In the genomic region with DNA sequence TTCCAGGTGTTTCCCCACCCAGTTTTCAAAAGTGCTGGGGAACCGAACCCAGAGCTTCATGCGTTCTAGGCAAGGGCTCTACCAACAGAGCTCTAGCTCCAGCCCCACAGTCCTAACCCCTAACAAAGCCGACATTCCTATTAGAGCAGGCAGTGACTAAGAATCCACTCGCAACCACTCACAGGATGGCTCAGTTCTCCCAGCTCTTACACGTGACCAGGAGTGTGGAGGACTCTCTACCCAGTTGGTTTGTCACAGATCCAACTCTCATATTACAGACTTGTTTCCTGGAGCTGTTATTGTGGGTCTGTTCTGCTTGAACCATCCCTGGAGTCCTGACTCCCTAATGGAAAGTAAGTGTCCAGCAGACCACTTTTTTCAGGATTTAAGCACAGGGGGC, we compare ENCODE assay signal across 30 mouse cellular contexts. TPM values are rescaled to one million over a fixed set of nuclear protein-coding genes. Genes with fewer than 3 reads are reported as not detected.
DNase-seq lines count a peak whose midpoint lies in the region; ATAC-seq and TF ChIP-seq lines count a peak whose summit lies in the region.
"Had no signal": no experiment of that assay in that cellular context is flagged by ENCODE, and none has a peak within 500 bp of the region (broad histone marks: within the 10 kb centered on the region; RNA-seq: fewer than 3 reads in every experiment).

No protein-coding gene starts in this region.

- no peak for TF ChIP-seq EP300 in heart, adult 2 months (IDR thresholded peaks at IDR 0.05; ENCODE audit: insufficient read depth, low read depth, low read length)

- H3ac ChIP-seq in myocyte (ENCODE audit: control insufficient read depth, insufficient read length): no peak overlapping the region

- H3K9ac ChIP-seq in heart, adult 2 months (ENCODE audit: low read depth, low read length): no peak overlapping the region
- H3K9ac ChIP-seq in lung, embryonic 16.5 days (ENCODE audit: low read length): no peak overlapping the region
- H3K9ac ChIP-seq in hindbrain, postnatal 0 days (replicated peaks; ENCODE audit: low read length): no peak overlapping the region
- H3K9ac ChIP-seq: embryonic facial prominence, embryonic 13.5 days; forebrain, embryonic 12.5 days; forebrain, postnatal 0 days; heart, embryonic 15.5 days; hindbrain, embryonic 14.5 days; liver, embryonic 14.5 days; lung, embryonic 14.5 days; midbrain, embryonic 12.5 days; neural tube, embryonic 13.5 days; stomach, embryonic 15.5 days had no signal

- WGBS in heart, adult 2 months: 38% methylated on average over 5 of the region's 5 CpGs
- WGBS in lung, embryonic 16.5 days: 72% methylated on average over 5 of the region's 5 CpGs
- 58% methylated on average over 5 of the region's 5 CpGs for WGBS in lung, adult 2 months
- WGBS in kidney, adult 2 months: 82% methylated on average over 5 of the region's 5 CpGs
- WGBS in hindbrain, postnatal 0 days: 87% methylated on average over 5 of the region's 5 CpGs

- TF ChIP-seq CTCF in heart, adult 2 months (IDR thresholded peaks at IDR 0.05): no peak
- no peak for TF ChIP-seq CTCF in lung, adult 2 months (IDR thresholded peaks at IDR 0.05; ENCODE audit: insufficient read depth, low read length)
- no peak for TF ChIP-seq CTCF in kidney, adult 2 months (conservative IDR thresholded peaks at IDR 0.05; ENCODE audit: insufficient read depth, insufficient read length, low read depth, low read length)
- TF ChIP-seq CTCF in hindbrain, postnatal 0 days (IDR thresholded peaks at IDR 0.05; ENCODE audit: low read depth): no peak

- no peak for DNase-seq in heart, adult 2 months
- DNase-seq in heart, postnatal 14 days: no peak
- DNase-seq in lung, adult 2 months: no peak
- DNase-seq in NIH3T3 (ENCODE audit: low read depth): peak; percentile 53
- DNase-seq in kidney, adult 2 months: no peak
- DNase-seq in hindbrain, postnatal 0 days (ENCODE audit: low spot score): no peak
- DNase-seq: adrenal gland, adult 2 months; adrenal gland, postnatal 36 days; cerebellum, adult 9-11 months; embryo, embryonic 11 days; forebrain, postnatal 0 days; kidney, adult 18-20 months; kidney, postnatal 36 days; layer of hippocampus, postnatal 36 days; liver; lung, embryonic 14.5 days; lung, postnatal 4 days; thymus, postnatal 14 days had no signal

- H3K4me3 ChIP-seq in heart, adult 2 months: no peak overlapping the region
- H3K4me3 ChIP-seq in lung, embryonic 16.5 days (ENCODE audit: low read length): no peak overlapping the region
- no peak overlapping the region for H3K4me3 ChIP-seq in lung, adult 2 months (replicated peaks; ENCODE audit: extremely low read depth, low read depth, low read length)
- no peak overlapping the region for H3K4me3 ChIP-seq in myocyte
- no peak overlapping the region for H3K4me3 ChIP-seq in kidney, adult 2 months (ENCODE audit: insufficient read depth, low read depth, low read length)
- H3K4me3 ChIP-seq in hindbrain, postnatal 0 days (ENCODE audit: low read length): no peak overlapping the region
- H3K4me3 ChIP-seq: embryonic facial prominence, embryonic 13.5 days; forebrain, embryonic 12.5 days; heart, embryonic 15.5 days; megakaryocyte, embryonic 14.5 days; midbrain, embryonic 12.5 days; neural tube, embryonic 13.5 days; stomach, embryonic 15.5 days had no signal

- intact Hi-C loops in heart, adult 2 months (cut with DNase I): loop anchor here (5.0 kb wide), 1 partner anchor 39 kb away; a partner anchor contains a TSS
- intact Hi-C loops in heart, postnatal 14 days (cut with DNase I): loop anchor here (2.0 kb wide), 1 partner anchor 63 kb away; no protein-coding TSS in a partner anchor

- H3K4me2 ChIP-seq in lung, embryonic 16.5 days (ENCODE audit: low read depth, low read length): no peak overlapping the region
- H3K4me2 ChIP-seq in myocyte (ENCODE audit: low read depth): peak overlapping the region; percentile 77
- no peak overlapping the region for H3K4me2 ChIP-seq in hindbrain, postnatal 0 days (ENCODE audit: low read depth, low read length)
- H3K4me2 ChIP-seq: embryonic facial prominence, embryonic 13.5 days; forebrain, embryonic 12.5 days; heart, embryonic 15.5 days; hindbrain, embryonic 14.5 days; lung, embryonic 14.5 days; midbrain, embryonic 12.5 days; neural tube, embryonic 13.5 days; stomach, embryonic 15.5 days had no signal

- H3K79me2 ChIP-seq in heart, adult 2 months (replicated peaks; ENCODE audit: control insufficient read depth, insufficient read depth, low read length): peaks cover 5% of the 10 kb centered on the region
- H3K79me2 ChIP-seq in myocyte (ENCODE audit: control insufficient read depth, insufficient read depth): peaks cover 27% of the 10 kb centered on the region

- H3K27me3 ChIP-seq in heart, adult 2 months (ENCODE audit: control insufficient read depth, insufficient read depth, low read length): no peaks in the 10 kb centered on the region
- H3K27me3 ChIP-seq in lung, embryonic 16.5 days (ENCODE audit: control insufficient read depth, insufficient read depth, low read depth, low read length): no peaks in the 10 kb centered on the region
- no peaks in the 10 kb centered on the region for H3K27me3 ChIP-seq in myocyte (ENCODE audit: control insufficient read depth, insufficient read depth, insufficient read length)
- no peaks in the 10 kb centered on the region for H3K27me3 ChIP-seq in kidney, adult 2 months (replicated peaks; ENCODE audit: control insufficient read depth, insufficient read depth, low read length)
- no peaks in the 10 kb centered on the region for H3K27me3 ChIP-seq in hindbrain, postnatal 0 days (ENCODE audit: insufficient read depth, low read length)
- H3K27me3 ChIP-seq: embryonic facial prominence, embryonic 13.5 days; heart, embryonic 15.5 days; megakaryocyte, embryonic 14.5 days; neural tube, embryonic 13.5 days; stomach, embryonic 15.5 days had no signal

- H3K36me3 ChIP-seq in heart, adult 2 months (ENCODE audit: control insufficient read depth, insufficient read depth, low read length): no peaks in the 10 kb centered on the region
- H3K36me3 ChIP-seq in lung, embryonic 16.5 days (ENCODE audit: control insufficient read depth, insufficient read depth, low read length): no peaks in the 10 kb centered on the region
- H3K36me3 ChIP-seq in myocyte (ENCODE audit: control insufficient read depth, insufficient read depth): no peaks in the 10 kb centered on the region
- no peaks in the 10 kb centered on the region for H3K36me3 ChIP-seq in kidney, adult 2 months (ENCODE audit: control insufficient read depth, insufficient read depth, low read length)
- H3K36me3 ChIP-seq in hindbrain, postnatal 0 days (ENCODE audit: insufficient read depth, low read length): no peaks in the 10 kb centered on the region
- H3K36me3 ChIP-seq: embryonic facial prominence, embryonic 13.5 days; forebrain, embryonic 12.5 days; heart, embryonic 15.5 days; midbrain, embryonic 12.5 days; neural tube, embryonic 13.5 days; stomach, embryonic 15.5 days had no signal

- peak overlapping the region; percentile 53 for H3K27ac ChIP-seq in heart, adult 2 months
- no peak overlapping the region for H3K27ac ChIP-seq in lung, embryonic 16.5 days (ENCODE audit: low read length)
- no peak overlapping the region for H3K27ac ChIP-seq in kidney, adult 2 months (ENCODE audit: insufficient read depth, low read depth, low read length)
- no peak overlapping the region for H3K27ac ChIP-seq in hindbrain, postnatal 0 days
- H3K27ac ChIP-seq: embryonic facial prominence, embryonic 13.5 days; forebrain, embryonic 12.5 days; heart, embryonic 15.5 days; hindbrain, embryonic 14.5 days; liver, embryonic 14.5 days; midbrain, embryonic 12.5 days; neural tube, embryonic 13.5 days; stomach, embryonic 15.5 days had no signal

- 0 out of 2 replicates have a peak, but pooled peaks have one; percentile 35 for ATAC-seq in lung, embryonic 16.5 days (ENCODE audit: low read depth)
- ATAC-seq in hindbrain, postnatal 0 days: no peak
- ATAC-seq: forebrain, postnatal 0 days; inflammation-experienced regulatory T-cells, adult 6 months had no signal

- no peak for TF ChIP-seq POLR2A in heart, adult 2 months (IDR thresholded peaks at IDR 0.05; ENCODE audit: insufficient read depth, low read depth, low read length)
- TF ChIP-seq POLR2A in lung, adult 2 months (IDR thresholded peaks at IDR 0.05; ENCODE audit: borderline replicate concordance, extremely low read depth, low read depth, low read length): no peak
- TF ChIP-seq POLR2A in myocyte (IDR thresholded peaks at IDR 0.05; ENCODE audit: insufficient read length, low read depth): no peak
- no peak for TF ChIP-seq POLR2A in kidney, adult 2 months (IDR thresholded peaks at IDR 0.05; ENCODE audit: low read depth, low read length)

- no peaks in the 10 kb centered on the region for H3K9me3 ChIP-seq in lung, embryonic 16.5 days (ENCODE audit: control insufficient read depth, low read length)
- H3K9me3 ChIP-seq in hindbrain, postnatal 0 days (ENCODE audit: low read length): no peaks in the 10 kb centered on the region
- H3K9me3 ChIP-seq: embryonic facial prominence, embryonic 13.5 days; forebrain, embryonic 12.5 days; heart, embryonic 15.5 days; megakaryocyte, embryonic 14.5 days; midbrain, embryonic 12.5 days; neural tube, embryonic 13.5 days; stomach, embryonic 15.5 days had no signal

- H3K4me1 ChIP-seq in heart, adult 2 months (ENCODE audit: control insufficient read depth, insufficient read depth, low read length): peaks cover 25% of the 10 kb centered on the region
- no peaks in the 10 kb centered on the region; the same call in 1 of the 2 replicates for H3K4me1 ChIP-seq in lung, embryonic 16.5 days (replicated peaks; ENCODE audit: control insufficient read depth, insufficient read depth, low read length)
- H3K4me1 ChIP-seq in lung, adult 2 months (ENCODE audit: control insufficient read depth, insufficient read depth, low read length): peaks cover 4% of the 10 kb centered on the region; the same call in 1 of the 2 replicates
- H3K4me1 ChIP-seq in kidney, adult 2 months (ENCODE audit: control insufficient read depth, insufficient read depth, low read length): peaks cover 3% of the 10 kb centered on the region; the same call in 1 of the 2 replicates
- H3K4me1 ChIP-seq in hindbrain, postnatal 0 days (ENCODE audit: insufficient read depth, low read length): 0 out of 2 replicates have a peak, but pooled peaks cover 6% of the 10 kb centered on the region
- H3K4me1 ChIP-seq: stomach, embryonic 15.5 days had no signal

TF ChIP-seq in myocyte, 11 proteins besides CTCF, POLR2A, EP300 and RAD21:
- TF ChIP-seq USF1 (IDR thresholded peaks at IDR 0.05; ENCODE audit: low read depth) (peak; percentile 87), TCF12 (IDR thresholded peaks at IDR 0.05; ENCODE audit: insufficient read depth, poor library complexity, severe bottlenecking) (no peak)

RNA-seq across cellular contexts. Expression of a gene that starts 40.3 kb away (rescaled TPM):
- 10 to 100 TPM; 33.7 to 34.1 TPM for total RNA-seq in heart, adult 2 months (2021)
- polyA plus RNA-seq in heart, adult 2 months (2012; rRNA removed): 9.5 and 19.2 TPM in 2 replicates
- total RNA-seq in heart, postnatal 14 days (2021): 10 to 100 TPM; 31.8 to 32.0 TPM
- polyA plus RNA-seq in lung, embryonic 16.5 days (2015; fragmentation: Nextera tagmentation; extraction: Ambion mirVana): 0.89 and 1.2 TPM in 2 replicates
- 11.7 and 12.9 TPM in 2 replicates for polyA plus RNA-seq in lung, adult 2 months (2012; rRNA removed)
- polyA plus RNA-seq in myocyte (2012; fragmentation: generic; extraction: Trizol): 6.5 TPM
- 1.6 and 2.0 TPM in 2 replicates for polyA plus RNA-seq in kidney, adult 2 months (2012; rRNA removed)
- total RNA-seq in hindbrain, postnatal 0 days (2014; rRNA removed): 26.3 and 26.9 TPM in 2 replicates
- polyA plus RNA-seq in hindbrain, postnatal 0 days (2015; fragmentation: Nextera tagmentation; extraction: Ambion mirVana): 2.6 and 2.7 TPM in 2 replicates
